16 mouse cellular contexts compared by ENCODE assay signal in the genomic region with DNA sequence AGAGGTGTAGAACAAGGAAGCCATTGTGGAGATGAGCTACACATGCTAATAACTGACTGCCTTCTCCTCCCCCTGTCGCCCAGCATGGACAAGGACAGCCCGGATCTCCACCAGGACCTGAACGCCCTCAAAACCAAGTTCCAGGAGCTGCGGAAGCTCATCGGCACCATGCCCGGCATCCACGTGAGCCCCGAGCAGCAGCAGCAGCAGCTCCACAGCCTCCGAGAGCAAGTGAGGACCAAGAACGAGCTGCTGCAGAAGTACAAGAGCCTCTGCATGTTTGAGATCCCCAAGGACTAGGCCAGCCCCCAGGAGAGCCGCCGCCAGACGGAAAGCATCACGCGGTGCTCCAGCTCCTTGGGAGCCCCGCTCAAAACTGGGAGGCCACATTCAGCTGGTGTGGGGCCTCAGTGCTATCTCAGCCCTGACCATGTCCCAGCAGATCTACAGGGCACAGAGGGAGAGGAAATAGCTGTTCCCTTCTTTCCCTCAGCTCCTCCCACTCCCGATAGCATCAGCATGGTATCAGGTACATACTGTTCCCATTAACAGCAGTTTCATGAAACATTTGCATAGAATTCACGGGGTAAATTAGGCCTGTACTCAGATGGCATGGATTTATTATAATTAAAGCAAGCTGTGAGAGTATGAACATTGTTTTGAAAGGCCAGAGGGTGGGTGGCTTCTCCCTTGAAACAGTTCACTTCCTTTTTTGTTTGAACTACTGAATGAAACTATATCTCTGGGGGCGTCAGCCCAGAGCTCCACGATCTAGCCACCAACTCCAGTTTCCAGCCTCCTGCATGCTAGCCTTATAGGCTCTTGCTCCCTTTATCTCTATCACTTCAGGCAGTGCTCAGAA. TPM values are rescaled to one million over a fixed set of nuclear protein-coding genes. Genes with fewer than 3 reads are reported as not detected.
DNase-seq lines count a peak whose midpoint lies in the region; ATAC-seq and TF ChIP-seq lines count a peak whose summit lies in the region.
"Had no signal": no experiment of that assay in that cellular context is flagged by ENCODE, and none has a peak within 500 bp of the region (broad histone marks: within the 10 kb centered on the region; RNA-seq: fewer than 3 reads in every experiment).

No protein-coding gene starts in this region.

- WGBS in kidney, embryonic 16.5 days = 88% methylated on average over 20 of the region's 20 CpGs
- WGBS in heart, embryonic 16.5 days = 55% methylated on average over 19 of the region's 20 CpGs

- no peak for TF ChIP-seq CTCF in cortical plate, adult 2 months (IDR thresholded peaks at IDR 0.05; ENCODE audit: extremely low read depth, insufficient read depth, low read length)

- H3K27me3 ChIP-seq in kidney, embryonic 16.5 days (ENCODE audit: insufficient read depth, low read length) = peaks cover 11% of the 10 kb centered on the region
- no peaks in the 10 kb centered on the region for H3K27me3 ChIP-seq in heart, embryonic 16.5 days (ENCODE audit: control insufficient read depth, insufficient read depth, low read length)
- H3K27me3 ChIP-seq: CH12.LX had no signal

- H3K36me3 ChIP-seq in kidney, embryonic 16.5 days (ENCODE audit: insufficient read depth, low read length) = peaks cover 18% of the 10 kb centered on the region
- peaks cover 12% of the 10 kb centered on the region for H3K36me3 ChIP-seq in heart, embryonic 16.5 days (ENCODE audit: control insufficient read depth, insufficient read depth)

- H3K9me3 ChIP-seq in kidney, embryonic 16.5 days (ENCODE audit: low read length) = no peaks in the 10 kb centered on the region
- H3K9me3 ChIP-seq in heart, embryonic 16.5 days (replicated peaks; ENCODE audit: control insufficient read depth, low read length) = no peaks in the 10 kb centered on the region
- H3K9me3 ChIP-seq: neural tube, embryonic 13.5 days had no signal

- peaks cover 19% of the 10 kb centered on the region for H3K4me1 ChIP-seq in kidney, embryonic 16.5 days (ENCODE audit: insufficient read depth, low read length)
- peaks cover 4% of the 10 kb centered on the region for H3K4me1 ChIP-seq in cortical plate, adult 2 months (ENCODE audit: control insufficient read depth, insufficient read depth, low read length)
- peaks cover 46% of the 10 kb centered on the region for H3K4me1 ChIP-seq in heart, embryonic 16.5 days (ENCODE audit: control insufficient read depth, insufficient read depth, low read length)

- peak; percentile 11 to 40 for DNase-seq in kidney, adult 8-10 months
- DNase-seq in A20 (ENCODE audit: low read depth, low spot score) = peak; percentile 11
- DNase-seq in spleen, postnatal 4 days (ENCODE audit: low spot score in 2 of 2) = no peak
- DNase-seq in right cerebral cortex, postnatal 4 days = no peak
- no peak for DNase-seq in frontal cortex, postnatal 25 days (ENCODE audit: low spot score in 2 of 2)
- DNase-seq: adrenal gland, postnatal 36 days; gastrocnemius, postnatal 25 days; midbrain, embryonic 14.5 days had no signal

- no peak for ATAC-seq in kidney, embryonic 16.5 days (ENCODE audit: low FRiP score, low TSS enrichment)
- peak; percentile 38; the same call in 1 of the 2 replicates for ATAC-seq in heart, embryonic 16.5 days (replicated peaks; ENCODE audit: extremely low read depth, insufficient read depth, low FRiP score)
- ATAC-seq: hindbrain, embryonic 16.5 days had no signal

- H3K9ac ChIP-seq in kidney, embryonic 16.5 days (replicated peaks; ENCODE audit: low read length) = no peak overlapping the region
- peak overlapping the region; percentile 57 for H3K9ac ChIP-seq in heart, embryonic 16.5 days (ENCODE audit: low read length)
- H3K9ac ChIP-seq: neural tube, embryonic 13.5 days had no signal

- H3K4me2 ChIP-seq in kidney, embryonic 16.5 days (replicated peaks; ENCODE audit: low read depth, low read length) = no peak overlapping the region
- 0 out of 2 replicates have a peak overlapping the region, but pooled peaks have one; percentile 28 for H3K4me2 ChIP-seq in heart, embryonic 16.5 days (ENCODE audit: low read depth, low read length)
- H3K4me2 ChIP-seq: neural tube, embryonic 13.5 days had no signal

- no peak overlapping the region for H3K4me3 ChIP-seq in kidney, embryonic 16.5 days (ENCODE audit: low read length)
- H3K4me3 ChIP-seq in cortical plate, adult 2 months (ENCODE audit: insufficient read depth, low read length) = no peak overlapping the region
- no peak overlapping the region for H3K4me3 ChIP-seq in heart, embryonic 16.5 days (ENCODE audit: low read length)
- H3K4me3 ChIP-seq: erythroblast, embryonic 14.5 days; neural tube, embryonic 13.5 days had no signal

- no peak; the same call in 1 of the 2 replicates for TF ChIP-seq POLR2A in cortical plate, adult 2 months (IDR thresholded peaks at IDR 0.05; ENCODE audit: extremely low read depth, insufficient read depth, low read length)

- no peak overlapping the region for H3K27ac ChIP-seq in kidney, embryonic 16.5 days (ENCODE audit: low read length)
- H3K27ac ChIP-seq in cortical plate, adult 2 months (ENCODE audit: insufficient read depth, low read length) = 0 out of 2 replicates have a peak overlapping the region, but pooled peaks have one; percentile 6
- peak overlapping the region; percentile 95 for H3K27ac ChIP-seq in heart, embryonic 16.5 days (ENCODE audit: low read length)
- H3K27ac ChIP-seq: neural tube, embryonic 13.5 days; stomach, postnatal 0 days had no signal

RNA-seq across cellular contexts. Expression of a gene that starts 4.0 kb away (rescaled TPM):
- polyA plus RNA-seq in kidney, embryonic 16.5 days (2015; fragmentation: Nextera tagmentation; extraction: Ambion mirVana) = 3.3 and 4.2 TPM in 2 replicates
- polyA plus RNA-seq in cortical plate, adult 2 months (2012; rRNA removed) = 3.7 and 7.9 TPM in 2 replicates
- polyA plus RNA-seq in heart, embryonic 16.5 days (2015; fragmentation: Nextera tagmentation; extraction: Ambion mirVana) = 7.7 and 9.0 TPM in 2 replicates
- polyA plus RNA-seq: erythroblast, embryonic 14.5 days had no signal

RNA-seq across cellular contexts. Expression of a gene that starts 12.7 kb away (rescaled TPM):
- polyA plus RNA-seq in kidney, embryonic 16.5 days (2015; fragmentation: Nextera tagmentation; extraction: Ambion mirVana) = 49.1 and 49.3 TPM in 2 replicates
- polyA plus RNA-seq in cortical plate, adult 2 months (2012; rRNA removed) = 42.7 and 44.2 TPM in 2 replicates
- polyA plus RNA-seq in heart, embryonic 16.5 days (2015; fragmentation: Nextera tagmentation; extraction: Ambion mirVana) = 44.0 and 45.6 TPM in 2 replicates

Comparison
In these comparisons a context has a peak if more than half of its experiments do, and no peak if none do; other contexts are left out.
1. DNase-seq: peak in kidney, adult 8-10 months (2 of 2) and A20 (single experiment); none in spleen, postnatal 4 days (0 of 2), right cerebral cortex, postnatal 4 days (single experiment) and frontal cortex, postnatal 25 days (0 of 2).